12 mouse cellular contexts compared by ENCODE assay signal in genomic region chr6:128993221-128993620, GRCm38 (mm10). TPM values are rescaled to one million over a fixed set of nuclear protein-coding genes. Genes with fewer than 3 reads are reported as not detected.
DNase-seq lines count a peak whose midpoint lies in the region; ATAC-seq and TF ChIP-seq lines count a peak whose summit lies in the region.
"Had no signal": no experiment of that assay in that cellular context is flagged by ENCODE, and none has a peak within 500 bp of the region (broad histone marks: within the 10 kb centered on the region; RNA-seq: fewer than 3 reads in every experiment).

No protein-coding gene starts in this region.

- H3K4me3 ChIP-seq in kidney, postnatal 0 days (replicated peaks; ENCODE audit: low read depth, low read length) = no peak overlapping the region
- no peak overlapping the region for H3K4me3 ChIP-seq in forebrain, embryonic 11.5 days (ENCODE audit: low read depth, low read length)
- no peak overlapping the region for H3K4me3 ChIP-seq in midbrain, embryonic 14.5 days (replicated peaks; ENCODE audit: low read depth, low read length)

- DNase-seq in kidney, postnatal 0 days (ENCODE audit: low spot score) = no peak
- DNase-seq in kidney, postnatal 14 days = no peak
- peak; percentile 49 for DNase-seq in Muller cell, postnatal 12 days (ENCODE audit: inconsistent ontology term)
- no peak for DNase-seq in forebrain, embryonic 11.5 days (ENCODE audit: low spot score)
- no peak for DNase-seq in midbrain, embryonic 14.5 days
- no peak for DNase-seq in testis, postnatal 14 days (ENCODE audit: low spot score)
- DNase-seq in heart, adult 8-10 months (ENCODE audit: low spot score) = no peak

- peak overlapping the region; percentile 74 for H3K27ac ChIP-seq in kidney, postnatal 0 days
- H3K27ac ChIP-seq in forebrain, embryonic 11.5 days (ENCODE audit: low read depth, low read length) = 0 out of 2 replicates have a peak overlapping the region, but pooled peaks have one; percentile 15
- H3K27ac ChIP-seq in midbrain, embryonic 14.5 days (replicated peaks; ENCODE audit: low read depth, low read length) = no peak overlapping the region

- peak overlapping the region; percentile 27 for H3K4me2 ChIP-seq in kidney, postnatal 0 days (ENCODE audit: low read length)
- H3K4me2 ChIP-seq in forebrain, embryonic 11.5 days (ENCODE audit: low read depth, low read length, severe bottlenecking) = no peak overlapping the region
- H3K4me2 ChIP-seq in midbrain, embryonic 14.5 days (ENCODE audit: low read length) = peak overlapping the region; percentile 2; the same call in 1 of the 2 replicates

- no peaks in the 10 kb centered on the region for H3K36me3 ChIP-seq in kidney, postnatal 0 days (ENCODE audit: insufficient read depth, low read length)
- H3K36me3 ChIP-seq in forebrain, embryonic 11.5 days (ENCODE audit: control insufficient read depth, insufficient read depth, low read length) = no peaks in the 10 kb centered on the region
- no peaks in the 10 kb centered on the region for H3K36me3 ChIP-seq in midbrain, embryonic 14.5 days (ENCODE audit: control insufficient read depth, insufficient read depth, low read length)
- H3K36me3 ChIP-seq: G1E had no signal

- H3K9ac ChIP-seq in kidney, postnatal 0 days (ENCODE audit: low read depth, low read length) = no peak overlapping the region
- no peak overlapping the region for H3K9ac ChIP-seq in forebrain, embryonic 11.5 days (ENCODE audit: low read length)
- no peak overlapping the region for H3K9ac ChIP-seq in midbrain, embryonic 14.5 days (replicated peaks; ENCODE audit: low read length)

- ATAC-seq in kidney, postnatal 0 days (replicated peaks; ENCODE audit: low FRiP score, low read depth) = no peak
- ATAC-seq in forebrain, embryonic 11.5 days (replicated peaks; ENCODE audit: low FRiP score) = peak; percentile 1; the same call in 1 of the 2 replicates
- no peak for ATAC-seq in midbrain, embryonic 14.5 days (ENCODE audit: low FRiP score, low TSS enrichment)
- ATAC-seq in granulocyte monocyte progenitor cell, adult 5-6 weeks (replicated peaks; ENCODE audit: poor library complexity, severe bottlenecking) = no peak

- TF ChIP-seq CTCF in kidney, postnatal 0 days (IDR thresholded peaks at IDR 0.05; ENCODE audit: low read depth) = no peak

- H3K9me3 ChIP-seq in kidney, postnatal 0 days (replicated peaks; ENCODE audit: low read length) = no peaks in the 10 kb centered on the region
- no peaks in the 10 kb centered on the region for H3K9me3 ChIP-seq in forebrain, embryonic 11.5 days (ENCODE audit: control insufficient read depth, low read length)
- no peaks in the 10 kb centered on the region for H3K9me3 ChIP-seq in midbrain, embryonic 14.5 days (ENCODE audit: control insufficient read depth, low read length)

- WGBS in kidney, postnatal 0 days = 62% methylated on average over 2 of the region's 2 CpGs
- 25% methylated on average over 2 of the region's 2 CpGs for WGBS in forebrain, embryonic 11.5 days
- WGBS in midbrain, embryonic 14.5 days = 36% methylated on average over 2 of the region's 2 CpGs

- H3K27me3 ChIP-seq in kidney, postnatal 0 days (ENCODE audit: insufficient read depth, low read length) = no peaks in the 10 kb centered on the region
- peaks cover 3% of the 10 kb centered on the region; the same call in 1 of the 2 replicates for H3K27me3 ChIP-seq in forebrain, embryonic 11.5 days (ENCODE audit: control insufficient read depth, insufficient read depth, low read length)
- no peaks in the 10 kb centered on the region for H3K27me3 ChIP-seq in midbrain, embryonic 14.5 days (ENCODE audit: control insufficient read depth, insufficient read depth, low read length)

- H3K4me1 ChIP-seq in kidney, postnatal 0 days (replicated peaks; ENCODE audit: insufficient read depth, low read length) = peaks cover under 1% of the 10 kb centered on the region; the same call in 1 of the 2 replicates
- no peaks in the 10 kb centered on the region; the same call in 1 of the 2 replicates for H3K4me1 ChIP-seq in forebrain, embryonic 11.5 days (replicated peaks; ENCODE audit: control insufficient read depth, insufficient read depth, low read length)
- H3K4me1 ChIP-seq in midbrain, embryonic 14.5 days (ENCODE audit: control insufficient read depth, insufficient read depth, low read length) = no peaks in the 10 kb centered on the region

RNA-seq across cellular contexts. Expression of gene Klrb1f, which starts 52.5 kb away (rescaled TPM):
- 0.19 and 0.45 TPM in 2 replicates for polyA plus RNA-seq in kidney, postnatal 0 days (2015; fragmentation: Nextera tagmentation; extraction: Ambion mirVana)
- polyA plus RNA-seq in forebrain, embryonic 11.5 days (2014; fragmentation: Nextera tagmentation; extraction: Ambion mirVana) = 0.23 TPM in 1 of 2 replicates, not detected in the other
- polyA plus RNA-seq in midbrain, embryonic 14.5 days (2014; fragmentation: Nextera tagmentation; extraction: Ambion mirVana) = 0.41 and 1.2 TPM in 2 replicates
- total RNA-seq in heart, adult 8-10 months (2022) = under 1 TPM in 3 of 4 experiments, not detected in 1; 0.16 to 0.25 (median 0.19) TPM
- total RNA-seq in granulocyte monocyte progenitor cell, adult 5-6 weeks (2014; fragmentation: Nextera tagmentation) = 35.0 and 39.6 TPM in 2 replicates
- total RNA-seq in granulocyte monocyte progenitor cell, adult 5-6 weeks (2017) = 27.7 and 43.2 TPM in 2 replicates
- total RNA-seq: G1E; left cerebral cortex, postnatal 10 days had no signal
- polyA plus RNA-seq: G1E had no signal

RNA-seq across cellular contexts. Expression of gene Clec2g, which starts 59.0 kb away (rescaled TPM):
- not detected in 2 replicates for polyA plus RNA-seq in kidney, postnatal 0 days (2015; fragmentation: Nextera tagmentation; extraction: Ambion mirVana)
- not detected in 2 replicates for polyA plus RNA-seq in forebrain, embryonic 11.5 days (2014; fragmentation: Nextera tagmentation; extraction: Ambion mirVana)
- not detected in 2 replicates for polyA plus RNA-seq in midbrain, embryonic 14.5 days (2014; fragmentation: Nextera tagmentation; extraction: Ambion mirVana)
- 1 to 10 TPM; 1.2 to 2.7 (median 1.3) TPM for total RNA-seq in heart, adult 8-10 months (2022)
- not detected in 2 replicates for total RNA-seq in granulocyte monocyte progenitor cell, adult 5-6 weeks (2014; fragmentation: Nextera tagmentation)
- not detected in 2 replicates for total RNA-seq in granulocyte monocyte progenitor cell, adult 5-6 weeks (2017)
- total RNA-seq: left cerebral cortex, postnatal 10 days had no signal
- polyA plus RNA-seq: G1E; heart, postnatal 0 days; neural tube, embryonic 11.5 days had no signal
